Mouse (Mus musculus) heart, adult 2 months (tissue): ENCODE measurements around the gene Plekhd1.

Source experiments
- CTCF ChIP-seq: fragments of 200-600 bp; IDR thresholded peaks from 2 replicates; pipeline ENCODE4 v1.8.1; 2022; ENCODE audit warnings: antibody characterized with exemption, mild to moderate bottlenecking, moderate library complexity
- POLR2A ChIP-seq: fragments of 200-500 bp; IDR thresholded peaks from 2 replicates; pipeline ENCODE4 v1.6.1; 2011; ENCODE audit warnings: mild to moderate bottlenecking, low read depth, low read length, control low read depth; ENCODE audit not compliant: insufficient read depth

GRCm38 (mm10) chr12:80729758-80730530 lies 37.6 kb downstream of the Plekhd1 start:
- no peak for TF ChIP-seq POLR2A
- no peak for TF ChIP-seq CTCF
